Mouse (Mus musculus) liver, embryonic 14.5 days (tissue): ENCODE measurements at regions not wholly inside any gene's neighbourhood (a gene's known extent, or its start where the extent isn't known, plus 50 kb on each side); places are given as distances from the start of the nearest gene placed in this dataset.

Experiments
- ATAC-seq: fragments of 200-750 bp; cut with Nextera tagmentation; 2 replicates; pipeline ENCODE4 v1.8.0; 2017; ENCODE audit warnings: moderate number of reproducible peaks, mild to moderate bottlenecking, moderate library complexity; ENCODE audit not compliant: insufficient read depth
- DNase-seq, 3 experiments: peaks; one replicate each; pipeline ENCODE4 v3.0.0-alpha.2; 2012 to 2013; ENCODE audit warnings: low read depth in 3 of 3, low spot score in 3 of 3
- H3K27ac ChIP-seq: fragments of 300-500 bp; sonication (generic); 2 replicates; pipeline ENCODE4 v1.5.1; 2014; ENCODE audit warnings: moderate library complexity, mild to moderate bottlenecking, control low read depth, inconsistent platforms
- H3K27me3 ChIP-seq: fragments of 300-500 bp; sonication (generic); 2 replicates; pipeline ENCODE4 v1.6.1; 2014; ENCODE audit warnings: mild to moderate bottlenecking, low read length, moderate library complexity; ENCODE audit not compliant: control insufficient read depth, insufficient read depth
- H3K36me3 ChIP-seq: fragments of 300-500 bp; sonication (generic); replicated peaks from 2 replicates; pipeline ENCODE4 v1.6.1; 2014; ENCODE audit warnings: low read depth; ENCODE audit not compliant: control insufficient read depth, insufficient read depth
- H3K4me1 ChIP-seq, 2 experiments: fragments of 200-500 bp in 1 of 2; fragments of 300-500 bp in 1 of 2; sonication (generic) in 1 of 2; replicated peaks; 2 replicates each; pipeline ENCODE4 v1.6.1; 2012 to 2014; ENCODE audit warnings: antibody characterized with exemption in 1 of 2, inconsistent platforms in 1 of 2, low read length in 1 of 2; ENCODE audit not compliant: control insufficient read depth in 2 of 2, insufficient read depth in 2 of 2
- H3K4me2 ChIP-seq: fragments of 300-500 bp; sonication (generic); 2 replicates; pipeline ENCODE4 v1.6.1; 2014; ENCODE audit warnings: low read depth, mild to moderate bottlenecking, control low read depth, moderate library complexity
- H3K4me3 ChIP-seq, 2 experiments: fragments of 200-500 bp in 1 of 2; fragments of 300-500 bp in 1 of 2; sonication (generic) in 1 of 2; 2 replicates each; pipeline ENCODE4 v1.5.1; 2012 to 2014; ENCODE audit warnings: low read depth in 2 of 2, low read length in 2 of 2, mild to moderate bottlenecking in 2 of 2, control low read depth in 1 of 2, inconsistent platforms in 1 of 2, moderate library complexity in 1 of 2; ENCODE audit not compliant: insufficient read depth in 1 of 2
- H3K9ac ChIP-seq: fragments of 300-500 bp; sonication (generic); replicated peaks from 2 replicates; pipeline ENCODE4 v1.6.1; 2014; ENCODE audit warnings: mild to moderate bottlenecking, control low read depth, moderate library complexity
- H3K9me3 ChIP-seq: fragments of 300-500 bp; sonication (generic); 2 replicates; pipeline ENCODE4 v1.6.1; 2016; ENCODE audit warnings: low read length, mixed read lengths; ENCODE audit not compliant: control insufficient read depth
- CTCF ChIP-seq: IDR thresholded peaks from 2 replicates; pipeline ENCODE4 v1.5.1; 2016; ENCODE audit warnings: antibody characterized with exemption, low read depth, control low read depth
- EP300 ChIP-seq: IDR thresholded peaks from 2 replicates; pipeline ENCODE4 v1.6.1; 2016; ENCODE audit warnings: antibody characterized with exemption, low read depth
- WGBS: fragments of 180-500 bp; shearing (Covaris S2); extraction: QIAGEN DNeasy Blood & Tissue Kit; methylation state at CpG from one replicate; pipeline ENCODE4 v1.1.7; 2014; ENCODE audit not compliant: insufficient replicate concordance; 5-methylcytosine and 5-hydroxymethylcytosine counted together

- no peaks in the 10 kb centered on the region for H3K9me3 ChIP-seq
- TF ChIP-seq EP300 = no peak
- no peak for TF ChIP-seq CTCF
- no peak overlapping the region for H3K4me2 ChIP-seq
- H3K4me1 ChIP-seq = no peaks in the 10 kb centered on the region
- no peak overlapping the region for H3K4me3 ChIP-seq
- no peaks in the 10 kb centered on the region for H3K27me3 ChIP-seq
- DNase-seq (no peak), ATAC-seq (no peak)
- no peaks in the 10 kb centered on the region for H3K36me3 ChIP-seq
- H3K9ac ChIP-seq = no peak overlapping the region
- H3K27ac ChIP-seq = no peak overlapping the region
- 58% methylated on average over 1 of the region's 1 CpGs for WGBS
Measured at GRCm38 (mm10) chr16:93083142-93083541, 257.2 kb upstream of the Runx1 start.

GRCm38 (mm10) chr16:93081533-93081932 lies 255.6 kb upstream of the Runx1 start:
- no peak for ATAC-seq
- Histone ChIP-seq H3K4me2 (no peak overlapping the region), H3K36me3 (no peaks in the 10 kb centered on the region), H3K27me3 (no peaks in the 10 kb centered on the region), H3K9me3 (no peaks in the 10 kb centered on the region), H3K9ac (no peak overlapping the region), H3K27ac (no peak overlapping the region), H3K4me1 (no peaks in the 10 kb centered on the region), H3K4me3 (no peak overlapping the region)
- no peak for DNase-seq
- 66% methylated on average over 2 of the region's 2 CpGs for WGBS
- TF ChIP-seq EP300 (no peak), CTCF (no peak)

- TF ChIP-seq CTCF (no peak), EP300 (no peak)
- DNase-seq (no peak), ATAC-seq (no peak)
- Histone ChIP-seq H3K27ac (no peak overlapping the region), H3K4me2 (no peak overlapping the region; the same call in 1 of the 2 replicates), H3K9ac (no peak overlapping the region), H3K9me3 (no peaks in the 10 kb centered on the region), H3K36me3 (no peaks in the 10 kb centered on the region), H3K4me3 (no peak overlapping the region), H3K4me1 (no peaks in the 10 kb centered on the region), H3K27me3 (no peaks in the 10 kb centered on the region)
- 62% methylated on average over 17 of the region's 17 CpGs for WGBS
Measured at GRCm38 (mm10) chr16:93079660-93080390, 253.9 kb upstream of the Runx1 start.

- DNase-seq (no peak), ATAC-seq (no peak)
- Histone ChIP-seq H3K4me1 (no peaks in the 10 kb centered on the region), H3K27me3 (no peaks in the 10 kb centered on the region), H3K36me3 (no peaks in the 10 kb centered on the region), H3K9me3 (no peaks in the 10 kb centered on the region), H3K9ac (no peak overlapping the region), H3K4me3 (no peak overlapping the region), H3K27ac (no peak overlapping the region), H3K4me2 (no peak overlapping the region)
- WGBS = 58% methylated on average over 3 of the region's 3 CpGs
- no peak for TF ChIP-seq CTCF
- TF ChIP-seq EP300 = no peak
Measured at GRCm38 (mm10) chr16:93078909-93079308, 253.0 kb upstream of the Runx1 start.

GRCm38 (mm10) chr16:93075488-93075887 lies 249.5 kb upstream of the Runx1 start:
- H3K36me3 ChIP-seq = no peaks in the 10 kb centered on the region
- WGBS = 83% methylated on average over 11 of the region's 11 CpGs

More at GRCm38 (mm10) chr16:93075488-93075887, 249.5 kb upstream of the Runx1 start:
- DNase-seq (no peak), ATAC-seq (no peak)
- Histone ChIP-seq H3K4me2 (no peak overlapping the region), H3K4me1 (no peaks in the 10 kb centered on the region; a peak in 1 of 4 replicates), H3K27me3 (no peaks in the 10 kb centered on the region), H3K9ac (no peak overlapping the region), H3K27ac (no peak overlapping the region), H3K9me3 (no peaks in the 10 kb centered on the region), H3K4me3 (no peak overlapping the region)
- TF ChIP-seq EP300 (no peak), CTCF (no peak)
